Mouse (Mus musculus) limb, embryonic 10.5 days (tissue): ENCODE data around the gene Tbx4. TPM values are rescaled to one million over a fixed set of nuclear protein-coding genes. Genes with fewer than 3 reads are reported as not detected.

Source experiments
- DNase-seq: peaks from one replicate; pipeline ENCODE4 v3.0.0-alpha.2; 2017; ENCODE audit warnings: low spot score
- H3K27ac ChIP-seq: fragments of 300-500 bp; sonication (generic); 2 replicates; pipeline ENCODE4 v1.5.1; 2016; ENCODE audit warnings: mild to moderate bottlenecking
- H3K27me3 ChIP-seq: fragments of 300-500 bp; sonication (generic); 2 replicates; pipeline ENCODE4 v1.6.1; 2016; ENCODE audit warnings: low read depth, mild to moderate bottlenecking; ENCODE audit not compliant: poor library complexity, severe bottlenecking
- H3K36me3 ChIP-seq: fragments of 300-500 bp; sonication (generic); 2 replicates; pipeline ENCODE4 v1.6.1; 2016; ENCODE audit warnings: mild to moderate bottlenecking, moderate library complexity
- H3K4me1 ChIP-seq: fragments of 300-500 bp; sonication (generic); 2 replicates; pipeline ENCODE4 v1.6.1; 2016
- H3K4me3 ChIP-seq: fragments of 300-500 bp; sonication (generic); 2 replicates; pipeline ENCODE4 v1.5.1; 2016; ENCODE audit warnings: mild to moderate bottlenecking, moderate library complexity
- H3K9me3 ChIP-seq: fragments of 300-500 bp; sonication (generic); replicated peaks from 2 replicates; pipeline ENCODE4 v1.6.1; 2016; ENCODE audit warnings: mild to moderate bottlenecking
- WGBS: fragments of 180-500 bp; shearing (Covaris S2); methylation state at CpG from one replicate; pipeline ENCODE4 v1.1.7; 2016; 5-methylcytosine and 5-hydroxymethylcytosine counted together
- polyA plus RNA-seq: library from polyadenylated mRNA; unstranded; fragments of >200 nt; fragmentation: Nextera tagmentation; extraction: Ambion mirVana; gene quantifications from 2 replicates; pipeline ENCODE4 v1.2.1, GENCODE M21; 2016

The Tbx4 gene
- polyA plus RNA-seq: 23.5 and 49.0 TPM in 2 replicates

DNA sequence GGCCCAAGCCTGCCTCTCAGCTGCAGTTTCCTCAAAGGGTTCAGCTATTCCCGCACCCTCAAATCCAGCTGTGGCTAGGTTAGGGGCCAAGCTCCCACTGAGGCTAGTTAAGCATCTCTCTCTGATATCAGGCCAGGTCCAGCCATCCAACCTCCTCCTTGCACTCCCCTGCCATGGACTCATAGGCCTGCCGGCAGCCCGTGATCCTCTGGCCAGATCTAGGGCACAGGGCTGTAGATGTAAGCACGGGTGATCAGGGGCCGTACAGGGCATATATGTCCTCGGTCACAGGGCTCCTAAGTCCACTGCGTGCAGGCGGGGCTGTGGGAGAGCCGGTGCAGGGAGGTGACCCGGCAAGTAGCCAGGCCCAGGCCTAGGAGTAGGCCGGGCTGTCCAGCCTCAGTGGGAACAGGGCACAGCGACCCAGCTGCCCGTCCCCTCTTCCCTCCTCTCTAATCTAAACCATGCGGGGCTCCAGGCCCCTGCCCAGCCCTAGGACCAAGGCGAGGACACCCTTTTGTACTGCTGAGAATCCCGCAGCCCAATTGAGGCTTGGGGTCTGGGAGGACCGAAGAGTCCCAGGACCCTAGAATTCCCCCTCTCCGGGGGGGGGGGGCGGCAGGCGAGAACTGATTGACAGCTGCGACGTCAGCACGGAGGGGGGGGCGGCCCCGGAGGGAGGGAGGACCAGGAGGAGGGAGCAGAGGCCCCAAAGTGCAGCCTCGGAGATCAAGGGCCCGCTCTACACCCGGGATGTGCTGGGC, at the start of gene Tbx4:
TSS of gene Tbx4 (plus strand) at position 758 of the 764 bp plus-strand sequence.
- DNase-seq: peak; percentile 67

GRCm38 (mm10) chr11:85836523-85837290, 49.5 kb upstream of the Tbx4 start:
- H3K27ac ChIP-seq: peak overlapping the region; percentile 90

More for the DNA sequence above, at the start of gene Tbx4:
- Histone ChIP-seq H3K27me3 (peaks cover 72% of the 10 kb centered on the region), H3K27ac (peak within 1 kb of the TSS; percentile 97), H3K4me3 (peak within 1 kb of the TSS; percentile 63), H3K9me3 (no peaks in the 10 kb centered on the region), H3K36me3 (peaks cover 10% of the 10 kb centered on the region; the same call in 1 of the 2 replicates), H3K4me1 (peaks cover 71% of the 10 kb centered on the region)
- WGBS: 6% methylated on average over 22 of the region's 28 CpGs

GRCm38 (mm10) chr11:85837291-85837647, 49.0 kb upstream of the Tbx4 start:
- Histone ChIP-seq H3K27ac (peak overlapping the region; percentile 90), H3K4me3 (peak overlapping the region; percentile 70), H3K36me3 (peaks cover 31% of the 10 kb centered on the region), H3K27me3 (peaks cover 97% of the 10 kb centered on the region), H3K9me3 (no peaks in the 10 kb centered on the region), H3K4me1 (peaks cover 64% of the 10 kb centered on the region)
- peak; percentile 69 for DNase-seq
- whole genome bisulfite sequencing: under 1% methylated on average over 18 of the region's 18 CpGs

More at GRCm38 (mm10) chr11:85836523-85837290, 49.5 kb upstream of the Tbx4 start:
- Histone ChIP-seq H3K36me3 (peaks cover 31% of the 10 kb centered on the region), H3K4me1 (peaks cover 67% of the 10 kb centered on the region), H3K27me3 (peaks cover 97% of the 10 kb centered on the region), H3K4me3 (peak overlapping the region; percentile 70), H3K9me3 (no peaks in the 10 kb centered on the region)
- peak; percentile 65 for DNase-seq
- 2% methylated on average over 32 of the region's 32 CpGs for WGBS

GRCm38 (mm10) chr11:85837648-85838423, 48.4 kb upstream of the Tbx4 start:
- peak overlapping the region; percentile 70 for H3K4me3 ChIP-seq

GRCm38 (mm10) chr11:85838424-85839257, 47.6 kb upstream of the Tbx4 start:
- H3K27ac ChIP-seq: peak overlapping the region; percentile 90

More at GRCm38 (mm10) chr11:85837648-85838423, 48.4 kb upstream of the Tbx4 start:
- Histone ChIP-seq H3K27me3 (peaks cover 97% of the 10 kb centered on the region), H3K9me3 (no peaks in the 10 kb centered on the region), H3K27ac (peak overlapping the region; percentile 90), H3K4me1 (peaks cover 64% of the 10 kb centered on the region), H3K36me3 (peaks cover 31% of the 10 kb centered on the region)
- DNase-seq: peak; percentile 77
- under 1% methylated on average over 67 of the region's 67 CpGs for WGBS

DNA sequence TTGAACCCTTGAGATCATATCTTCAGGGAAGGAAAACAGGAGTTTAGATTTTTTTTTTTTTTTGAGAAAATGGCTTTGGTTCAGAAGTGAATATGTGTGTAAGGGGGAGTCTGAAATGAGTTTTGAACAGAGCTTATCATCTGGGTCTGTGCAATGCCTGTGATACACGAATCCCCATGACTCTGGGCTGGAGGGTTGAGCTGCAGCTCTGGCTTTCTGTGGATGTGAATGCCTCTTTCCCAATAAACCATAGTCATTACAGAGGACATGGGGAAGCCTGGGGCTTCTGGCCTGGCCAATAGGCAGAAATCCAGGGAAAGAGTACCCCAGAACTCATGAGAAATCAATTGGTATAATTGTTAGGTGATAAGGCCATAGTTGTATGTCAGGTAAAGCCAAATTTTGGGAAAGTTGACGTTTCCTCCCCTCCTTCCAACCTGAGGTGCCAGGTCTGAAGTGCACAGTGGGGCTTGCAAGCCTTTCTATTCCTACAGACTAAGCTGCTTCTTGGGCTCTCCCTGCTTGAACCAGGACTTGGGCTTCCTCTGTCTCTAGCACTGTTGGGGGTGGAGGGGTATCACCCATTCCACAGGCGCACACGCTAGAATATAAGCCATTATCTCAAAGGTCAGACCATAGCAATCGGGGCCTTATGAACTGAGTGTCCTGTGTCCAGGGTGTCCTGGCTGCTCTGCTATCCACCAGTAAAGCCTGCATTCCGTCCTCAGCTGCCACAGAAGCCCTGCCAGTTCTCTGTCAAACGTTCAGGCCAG, 46.8 kb upstream of the Tbx4 start:
- Histone ChIP-seq H3K27me3 (peaks cover 87% of the 10 kb centered on the region), H3K4me3 (peak overlapping the region; percentile 70), H3K9me3 (no peaks in the 10 kb centered on the region), H3K36me3 (peaks cover 31% of the 10 kb centered on the region), H3K4me1 (peaks cover 68% of the 10 kb centered on the region), H3K27ac (peak overlapping the region; percentile 70; the same call in 1 of the 2 replicates)
- DNase-seq: no peak
- WGBS: 12% methylated on average over 7 of the region's 7 CpGs

More at GRCm38 (mm10) chr11:85838424-85839257, 47.6 kb upstream of the Tbx4 start:
- Histone ChIP-seq H3K27me3 (peaks cover 95% of the 10 kb centered on the region), H3K36me3 (peaks cover 31% of the 10 kb centered on the region), H3K9me3 (no peaks in the 10 kb centered on the region), H3K4me3 (peak overlapping the region; percentile 70), H3K4me1 (peaks cover 68% of the 10 kb centered on the region)
- peak; percentile 38 for DNase-seq
- 6% methylated on average over 20 of the region's 20 CpGs for WGBS

DNA sequence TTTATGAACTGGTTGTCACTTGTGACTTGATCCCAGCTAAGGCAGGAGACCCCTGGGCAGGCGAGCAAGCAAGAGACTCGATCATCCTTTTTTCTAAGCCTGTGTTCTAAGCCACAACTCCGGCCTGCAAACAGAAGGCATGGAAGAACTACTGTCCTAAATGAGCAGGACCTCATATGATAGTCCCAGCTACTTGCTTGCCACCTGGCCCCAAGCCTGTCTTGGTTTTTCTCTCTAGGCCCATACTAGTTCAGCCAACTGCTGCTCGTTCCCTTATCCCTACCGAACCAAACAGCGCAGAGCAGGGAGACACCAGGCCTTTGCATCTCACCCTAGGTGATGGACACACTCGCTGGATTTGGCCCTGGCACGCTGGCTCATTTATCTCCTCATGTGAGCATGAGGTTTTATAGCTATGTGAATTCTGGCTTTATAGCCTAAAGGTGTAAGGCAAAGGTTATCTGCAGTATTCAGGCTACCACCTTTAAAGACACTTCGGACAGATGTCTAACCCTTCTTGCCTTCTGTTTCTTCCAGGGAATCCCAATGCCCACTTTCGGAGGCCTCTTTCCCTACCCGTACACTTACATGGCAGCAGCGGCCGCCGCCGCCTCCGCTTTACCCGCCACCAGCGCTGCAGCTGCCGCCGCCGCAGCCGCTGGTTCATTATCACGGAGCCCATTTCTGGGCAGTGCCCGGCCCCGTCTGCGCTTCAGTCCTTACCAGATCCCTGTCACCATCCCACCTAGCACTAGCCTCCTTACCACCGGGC, 46.0 kb upstream of the Tbx4 start:
- WGBS: 5% methylated on average over 27 of the region's 27 CpGs
- peaks cover 31% of the 10 kb centered on the region for H3K36me3 ChIP-seq
- peak; percentile 62 for DNase-seq

GRCm38 (mm10) chr11:85840803-85841145, 45.4 kb upstream of the Tbx4 start:
- peak overlapping the region; percentile 39 for H3K4me3 ChIP-seq
- WGBS: 5% methylated on average over 21 of the region's 21 CpGs
- H3K4me1 ChIP-seq: peaks cover 69% of the 10 kb centered on the region
- peak overlapping the region; percentile 70 for H3K27ac ChIP-seq
- peaks cover 83% of the 10 kb centered on the region for H3K27me3 ChIP-seq
- peaks cover 29% of the 10 kb centered on the region for H3K36me3 ChIP-seq
- peak; percentile 56 for DNase-seq
- no peaks in the 10 kb centered on the region for H3K9me3 ChIP-seq

More for the DNA sequence above, 46.0 kb upstream of the Tbx4 start:
- Histone ChIP-seq H3K4me1 (peaks cover 71% of the 10 kb centered on the region), H3K27ac (peak overlapping the region; percentile 70), H3K9me3 (no peaks in the 10 kb centered on the region), H3K4me3 (peak overlapping the region; percentile 39), H3K27me3 (peaks cover 83% of the 10 kb centered on the region)

DNA sequence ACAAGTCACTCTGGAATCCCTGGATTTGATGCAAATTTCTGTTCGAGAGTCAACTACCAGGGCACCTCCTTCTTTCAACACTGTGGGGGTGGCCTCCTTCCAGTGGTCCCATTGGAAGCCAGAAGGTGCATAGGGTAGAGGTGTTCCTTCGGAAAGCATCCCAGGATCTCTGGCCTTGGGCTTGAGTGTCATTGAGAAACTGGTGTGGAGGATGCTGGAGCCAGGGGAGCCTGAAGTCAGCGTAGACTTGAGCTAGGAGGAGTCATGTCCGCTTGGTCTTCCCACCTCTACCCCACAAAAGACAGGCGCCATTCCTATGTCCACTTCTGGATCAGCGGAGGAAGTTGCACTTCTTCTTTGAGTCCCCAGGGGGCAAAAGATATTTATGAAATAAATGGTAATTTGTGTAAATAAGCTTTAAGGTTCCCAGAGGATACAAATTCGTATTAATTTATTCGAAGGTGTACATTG, 45.0 kb upstream of the Tbx4 start:
- Histone ChIP-seq H3K27me3 (peaks cover 83% of the 10 kb centered on the region), H3K4me1 (peaks cover 68% of the 10 kb centered on the region)

GRCm38 (mm10) chr11:85841980-85842379, 44.2 kb upstream of the Tbx4 start:
- Histone ChIP-seq H3K9me3 (no peaks in the 10 kb centered on the region), H3K36me3 (peaks cover 23% of the 10 kb centered on the region), H3K4me1 (peaks cover 68% of the 10 kb centered on the region), H3K27me3 (peaks cover 83% of the 10 kb centered on the region), H3K27ac (peak overlapping the region; percentile 70), H3K4me3 (peak overlapping the region; percentile 67)
- under 1% methylated on average over 32 of the region's 32 CpGs for WGBS
- peak; percentile 91 for DNase-seq

More for the DNA sequence above, 45.0 kb upstream of the Tbx4 start:
- peak overlapping the region; percentile 67 for H3K4me3 ChIP-seq
- H3K27ac ChIP-seq: peak overlapping the region; percentile 70
- H3K9me3 ChIP-seq: no peaks in the 10 kb centered on the region
- no peak for DNase-seq
- WGBS: 7% methylated on average over 8 of the region's 8 CpGs
- peaks cover 24% of the 10 kb centered on the region for H3K36me3 ChIP-seq
